Mouse (Mus musculus) embryonic facial prominence, embryonic 11.5 days (tissue): ENCODE measurements around the gene Slc32a1. TPM values are rescaled to one million over a fixed set of nuclear protein-coding genes. Genes with fewer than 3 reads are reported as not detected.

Source experiments
- ATAC-seq: fragments of 200-750 bp; cut with Nextera tagmentation; replicated peaks from 2 replicates; pipeline ENCODE4 v1.8.0; 2017; ENCODE audit warnings: low read depth; ENCODE audit not compliant: insufficient number of reproducible peaks, low FRiP score, low TSS enrichment
- DNase-seq: peaks from one replicate; pipeline ENCODE4 v3.0.0-alpha.2; 2015; ENCODE audit warnings: low spot score
- H3K27ac ChIP-seq: fragments of 300-500 bp; sonication (generic); replicated peaks from 2 replicates; pipeline ENCODE4 v1.5.1; 2014; ENCODE audit warnings: mild to moderate bottlenecking, low read depth, low read length, control low read depth
- H3K27me3 ChIP-seq: fragments of 300-500 bp; sonication (generic); 2 replicates; pipeline ENCODE4 v1.6.1; 2014; ENCODE audit warnings: mild to moderate bottlenecking, low read length, moderate library complexity, mixed read lengths; ENCODE audit not compliant: control insufficient read depth, insufficient read depth
- H3K36me3 ChIP-seq: fragments of 300-500 bp; sonication (generic); replicated peaks from 2 replicates; pipeline ENCODE4 v1.6.1; 2014; ENCODE audit warnings: low read depth, mild to moderate bottlenecking, low read length, moderate library complexity, mixed read lengths; ENCODE audit not compliant: control insufficient read depth, insufficient read depth
- H3K4me1 ChIP-seq: fragments of 300-500 bp; sonication (generic); 2 replicates; pipeline ENCODE4 v1.6.1; 2014; ENCODE audit warnings: low read length, mixed read lengths; ENCODE audit not compliant: control insufficient read depth, insufficient read depth
- H3K4me2 ChIP-seq: fragments of 300-500 bp; sonication (generic); 2 replicates; pipeline ENCODE4 v1.6.1; 2014; ENCODE audit warnings: low read depth, mild to moderate bottlenecking, control low read depth, low read length, moderate library complexity
- H3K4me3 ChIP-seq: fragments of 300-500 bp; sonication (generic); 2 replicates; pipeline ENCODE4 v1.5.1; 2014; ENCODE audit warnings: low read depth, low read length, control low read depth
- H3K9ac ChIP-seq: fragments of 300-500 bp; sonication (generic); replicated peaks from 2 replicates; pipeline ENCODE4 v1.6.1; 2014; ENCODE audit warnings: mild to moderate bottlenecking, control low read depth, low read length
- H3K9me3 ChIP-seq: fragments of 300-500 bp; sonication (generic); replicated peaks from 2 replicates; pipeline ENCODE4 v1.6.1; 2016; ENCODE audit warnings: mild to moderate bottlenecking, low read length, inconsistent platforms, mixed read lengths; ENCODE audit not compliant: control insufficient read depth
- WGBS: fragments of 180-500 bp; shearing (Covaris S2); extraction: QIAGEN DNeasy Blood & Tissue Kit; methylation state at CpG from one replicate; pipeline ENCODE4 v1.1.7; 2014; 5-methylcytosine and 5-hydroxymethylcytosine counted together
- polyA plus RNA-seq: library from polyadenylated mRNA; unstranded; fragments of >200 nt; fragmentation: Nextera tagmentation; extraction: Ambion mirVana; gene quantifications from 2 replicates; pipeline ENCODE4 v1.2.1, GENCODE M21; 2014

Gene Slc32a1
- polyA plus RNA-seq, 1 experiment from 2014 or later, result 0.27 TPM

DNA sequence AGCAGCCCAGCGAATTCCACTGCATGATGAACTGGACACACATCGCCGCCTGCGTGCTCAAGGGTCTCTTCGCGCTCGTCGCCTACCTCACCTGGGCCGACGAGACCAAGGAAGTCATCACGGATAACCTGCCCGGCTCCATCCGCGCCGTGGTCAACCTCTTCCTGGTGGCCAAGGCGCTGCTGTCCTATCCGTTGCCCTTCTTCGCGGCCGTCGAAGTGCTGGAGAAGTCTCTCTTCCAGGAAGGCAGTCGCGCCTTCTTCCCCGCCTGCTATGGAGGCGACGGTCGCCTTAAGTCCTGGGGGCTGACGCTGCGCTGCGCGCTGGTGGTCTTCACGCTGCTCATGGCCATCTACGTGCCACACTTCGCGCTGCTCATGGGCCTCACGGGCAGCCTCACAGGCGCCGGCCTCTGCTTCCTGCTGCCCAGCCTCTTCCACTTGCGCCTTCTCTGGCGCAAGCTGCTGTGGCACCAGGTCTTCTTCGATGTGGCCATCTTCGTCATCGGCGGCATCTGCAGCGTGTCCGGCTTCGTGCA lies 3.9 kb downstream of the Slc32a1 start:
- peaks cover 86% of the 10 kb centered on the region for H3K27me3 ChIP-seq
- DNase-seq (no peak), ATAC-seq (no peak)
- H3K4me2 ChIP-seq, result no peak overlapping the region; the same call in 1 of the 2 replicates
- H3K27ac ChIP-seq, result no peak overlapping the region
- H3K4me1 ChIP-seq, result peaks cover 5% of the 10 kb centered on the region; the same call in 1 of the 2 replicates
- no peak overlapping the region for H3K9ac ChIP-seq
- 2% methylated on average over 47 of the region's 47 CpGs for WGBS
- H3K9me3 ChIP-seq, result no peaks in the 10 kb centered on the region; the same call in 1 of the 2 replicates
- H3K4me3 ChIP-seq, result peak overlapping the region; percentile 5; the same call in 1 of the 2 replicates
- H3K36me3 ChIP-seq, result no peaks in the 10 kb centered on the region

- H3K4me1 ChIP-seq, result peaks cover 5% of the 10 kb centered on the region; the same call in 1 of the 2 replicates
- H3K4me2 ChIP-seq, result no peak overlapping the region; the same call in 1 of the 2 replicates
- H3K4me3 ChIP-seq, result no peak overlapping the region
- DNase-seq (no peak), ATAC-seq (no peak)
- H3K9me3 ChIP-seq, result no peaks in the 10 kb centered on the region; the same call in 1 of the 2 replicates
- H3K27me3 ChIP-seq, result peaks cover 78% of the 10 kb centered on the region
- no peak overlapping the region for H3K27ac ChIP-seq
- no peak overlapping the region for H3K9ac ChIP-seq
- WGBS, result 2% methylated on average over 24 of the region's 24 CpGs
- H3K36me3 ChIP-seq, result no peaks in the 10 kb centered on the region
Observed at GRCm38 (mm10) chr2:158615161-158615680, 4.7 kb downstream of the Slc32a1 start.

DNA sequence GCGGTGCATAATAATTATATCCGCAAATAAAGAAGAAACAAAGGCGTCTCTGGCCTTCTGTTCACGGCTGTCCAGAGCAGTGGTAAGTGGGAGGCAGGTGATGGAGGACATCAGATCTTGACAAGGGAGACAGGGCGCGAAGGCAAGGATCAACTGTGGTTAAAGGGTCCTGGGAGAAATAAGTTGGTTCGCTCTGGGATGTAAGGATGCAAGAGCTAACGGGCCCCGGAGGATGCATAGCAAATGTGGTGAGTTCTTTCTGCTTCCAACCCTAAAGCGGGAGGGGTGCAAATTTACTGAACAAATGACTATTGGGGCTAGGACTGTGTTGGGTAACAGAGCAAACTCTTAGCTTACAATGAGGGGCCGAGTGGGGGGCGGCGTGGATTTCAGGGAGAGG lies 5.1 kb downstream of the Slc32a1 start:
- no peaks in the 10 kb centered on the region; the same call in 1 of the 2 replicates for H3K9me3 ChIP-seq
- ATAC-seq (no peak), DNase-seq (no peak)
- H3K4me3 ChIP-seq, result no peak overlapping the region
- no peaks in the 10 kb centered on the region for H3K36me3 ChIP-seq
- H3K4me2 ChIP-seq, result no peak overlapping the region
- H3K9ac ChIP-seq, result no peak overlapping the region
- whole genome bisulfite sequencing, result 2% methylated on average over 13 of the region's 13 CpGs
- H3K27me3 ChIP-seq, result peaks cover 73% of the 10 kb centered on the region
- H3K27ac ChIP-seq, result no peak overlapping the region
- peaks cover 5% of the 10 kb centered on the region; the same call in 1 of the 2 replicates for H3K4me1 ChIP-seq

DNA sequence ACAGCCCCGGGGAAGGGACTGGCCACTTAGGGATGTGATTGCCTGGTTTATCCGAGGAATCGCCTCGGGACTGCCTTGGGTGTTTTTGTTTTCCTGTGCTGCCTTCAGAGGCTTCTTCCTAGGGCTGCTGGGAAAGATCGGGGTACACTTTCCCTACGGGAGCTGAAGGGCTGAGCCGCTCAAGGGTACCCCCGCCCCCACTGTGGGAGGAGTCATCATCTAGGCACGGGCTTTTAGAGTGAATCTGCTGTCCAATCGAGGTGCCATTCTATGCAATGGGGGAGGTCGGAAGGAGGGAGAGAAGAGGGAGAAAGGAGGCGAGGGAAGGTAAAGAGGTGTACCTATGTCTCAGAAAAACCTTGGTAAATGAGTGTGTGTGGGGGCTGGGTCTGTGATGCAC lies 5.7 kb downstream of the Slc32a1 start:
- Histone ChIP-seq H3K27me3 (peaks cover 67% of the 10 kb centered on the region), H3K4me1 (peaks cover 5% of the 10 kb centered on the region; the same call in 1 of the 2 replicates), H3K9me3 (no peaks in the 10 kb centered on the region), H3K4me3 (no peak overlapping the region), H3K9ac (no peak overlapping the region), H3K4me2 (no peak overlapping the region), H3K27ac (no peak overlapping the region), H3K36me3 (no peaks in the 10 kb centered on the region)
- DNase-seq, result peak; percentile 32
- ATAC-seq, result no peak
- WGBS, result under 1% methylated on average over 12 of the region's 12 CpGs

DNA sequence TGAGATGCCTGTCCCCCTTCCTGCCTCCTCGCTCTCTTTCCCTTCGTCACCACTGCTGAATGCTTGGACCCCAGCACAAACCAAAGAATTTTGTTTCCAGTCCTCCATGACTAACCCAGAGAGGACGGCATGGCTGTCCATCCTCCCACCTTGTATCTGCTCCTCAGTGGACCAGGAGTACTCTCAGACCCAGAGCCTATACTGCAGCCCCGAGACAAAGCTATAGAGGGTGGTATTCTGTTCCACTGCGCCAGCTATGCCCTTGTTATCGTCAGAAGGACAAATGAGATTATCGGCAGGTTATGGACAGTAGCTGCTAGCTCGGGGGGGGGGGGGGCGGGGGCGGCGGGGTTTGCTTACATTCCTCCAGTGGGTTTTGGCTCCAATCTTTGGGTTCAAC lies 6.2 kb downstream of the Slc32a1 start:
- no peak for ATAC-seq
- no peak overlapping the region for H3K9ac ChIP-seq
- no peak for DNase-seq
- H3K36me3 ChIP-seq, result no peaks in the 10 kb centered on the region
- no peak overlapping the region for H3K4me3 ChIP-seq
- H3K4me2 ChIP-seq, result no peak overlapping the region
- WGBS, result 5% methylated on average over 11 of the region's 11 CpGs
- H3K4me1 ChIP-seq, result peaks cover 5% of the 10 kb centered on the region; the same call in 1 of the 2 replicates
- H3K27me3 ChIP-seq, result peaks cover 63% of the 10 kb centered on the region
- H3K27ac ChIP-seq, result no peak overlapping the region
- H3K9me3 ChIP-seq, result no peaks in the 10 kb centered on the region

GRCm38 (mm10) chr2:158624718-158625222 lies 14.2 kb downstream of the Slc32a1 start, which contains the start of gene Actr5:
Actr5 (plus strand) TSS chr2:158624888.
- peak within 1 kb of the TSS; percentile 31 for H3K27ac ChIP-seq
- peak; percentile 99 for DNase-seq
- H3K27me3 ChIP-seq, result no peaks in the 10 kb centered on the region
- H3K36me3 ChIP-seq, result no peaks in the 10 kb centered on the region
- no peaks in the 10 kb centered on the region for H3K9me3 ChIP-seq
- under 1% methylated on average over 39 of the region's 39 CpGs for WGBS
- H3K4me3 ChIP-seq, result peak within 1 kb of the TSS; percentile 84
- H3K4me2 ChIP-seq, result peak within 1 kb of the TSS; percentile 85
- peak within 1 kb of the TSS; percentile 87 for H3K9ac ChIP-seq
- peak; percentile 88 for ATAC-seq
- peaks cover 5% of the 10 kb centered on the region; the same call in 1 of the 2 replicates for H3K4me1 ChIP-seq

DNA sequence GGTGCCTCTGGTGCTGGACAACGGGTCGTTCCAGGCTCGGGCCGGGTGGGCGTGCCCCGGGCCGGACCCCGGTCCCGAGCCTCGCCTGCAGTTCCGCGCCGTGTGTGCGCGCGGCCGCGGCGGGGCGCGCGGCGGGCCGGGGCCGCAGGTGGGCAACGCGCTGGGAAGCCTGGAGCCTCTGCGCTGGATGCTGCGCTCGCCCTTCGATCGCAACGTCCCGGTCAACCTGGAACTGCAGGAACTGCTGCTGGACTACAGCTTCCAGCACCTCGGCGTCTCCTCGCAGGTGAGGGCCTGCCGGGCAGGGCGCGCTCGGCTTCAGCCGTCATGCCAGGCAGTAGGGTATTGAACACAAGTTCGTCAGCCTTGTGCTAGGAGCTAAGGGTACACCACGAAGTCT lies 14.7 kb downstream of the Slc32a1 start:
- ATAC-seq, result peak; percentile 57
- H3K4me3 ChIP-seq, result peak overlapping the region; percentile 84
- under 1% methylated on average over 44 of the region's 44 CpGs for WGBS

DNA sequence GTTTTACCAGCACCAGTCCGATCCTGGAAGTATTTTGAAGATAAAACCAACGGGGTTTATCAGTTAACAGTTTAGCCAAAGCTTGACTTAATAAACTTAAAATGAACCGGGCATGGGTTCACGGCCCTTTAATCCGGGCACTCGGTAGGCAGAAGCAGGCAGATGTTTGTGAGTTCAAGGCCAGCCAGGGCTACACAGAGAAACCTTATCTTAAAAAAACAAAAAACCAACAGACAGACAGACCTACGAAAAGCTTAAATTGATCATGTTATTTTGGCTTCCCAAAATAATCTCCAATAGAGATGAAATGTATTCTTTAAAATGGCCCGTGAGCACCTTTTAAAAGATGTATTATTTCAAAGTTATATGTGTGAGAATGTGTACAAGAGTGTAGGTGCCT lies 15.1 kb downstream of the Slc32a1 start:
- H3K4me2 ChIP-seq, result peak overlapping the region; percentile 85
- 42% methylated on average over 8 of the region's 8 CpGs for WGBS
- no peak for ATAC-seq
- H3K27me3 ChIP-seq, result no peaks in the 10 kb centered on the region
- peaks cover 5% of the 10 kb centered on the region; the same call in 1 of the 2 replicates for H3K4me1 ChIP-seq
- H3K4me3 ChIP-seq, result peak overlapping the region; percentile 84
- H3K9ac ChIP-seq, result peak overlapping the region; percentile 87
- no peak for DNase-seq
- H3K9me3 ChIP-seq, result no peaks in the 10 kb centered on the region
- H3K27ac ChIP-seq, result no peak overlapping the region
- no peaks in the 10 kb centered on the region; the same call in 1 of the 2 replicates for H3K36me3 ChIP-seq

More for the DNA sequence above, 14.7 kb downstream of the Slc32a1 start:
- Histone ChIP-seq H3K27ac (peak overlapping the region; percentile 31), H3K36me3 (no peaks in the 10 kb centered on the region; the same call in 1 of the 2 replicates), H3K9me3 (no peaks in the 10 kb centered on the region), H3K4me2 (peak overlapping the region; percentile 85), H3K9ac (peak overlapping the region; percentile 87), H3K27me3 (no peaks in the 10 kb centered on the region), H3K4me1 (peaks cover 5% of the 10 kb centered on the region; the same call in 1 of the 2 replicates)
- DNase-seq, result no peak
